Comparison of ENCODE assay signal across 9 mouse cellular contexts in genomic region chr9:114368471-114368858, GRCm38 (mm10). TPM values are rescaled to one million over a fixed set of nuclear protein-coding genes. Genes with fewer than 3 reads are reported as not detected.
DNase-seq lines count a peak whose midpoint lies in the region; ATAC-seq and TF ChIP-seq lines count a peak whose summit lies in the region.
"Had no signal": no experiment of that assay in that cellular context is flagged by ENCODE, and none has a peak within 500 bp of the region (broad histone marks: within the 10 kb centered on the region; RNA-seq: fewer than 3 reads in every experiment).

No protein-coding gene starts in this region.

- H3K79me2 ChIP-seq in liver, adult 2 months (ENCODE audit: control insufficient read depth, insufficient read depth, low read length) = no peaks in the 10 kb centered on the region

- TF ChIP-seq CTCF in liver, adult 2 months (IDR thresholded peaks at IDR 0.05; ENCODE audit: low read depth, low read length) = no peak

- DNase-seq in liver, adult 2 months (ENCODE audit: extremely low read depth, low read depth, low spot score) = peak; percentile 3
- DNase-seq in liver = no peak
- no peak for DNase-seq in limb, embryonic 11.5 days (ENCODE audit: low spot score)
- DNase-seq in c-Kit-positive CD71-positive TER-119-positive erythroid progenitor cells, embryonic 14.5 days (ENCODE audit: low spot score) = no peak
- DNase-seq in thymus, postnatal 4 days = no peak
- DNase-seq in right cerebral cortex, postnatal 14 days = no peak

- 26% methylated on average over 12 of the region's 12 CpGs for WGBS in liver, adult 2 months
- 12% methylated on average over 12 of the region's 12 CpGs for whole genome bisulfite sequencing in embryonic facial prominence, embryonic 15.5 days
- 11% methylated on average over 12 of the region's 12 CpGs for WGBS in limb, embryonic 11.5 days
- 14% methylated on average over 12 of the region's 12 CpGs for WGBS in neural tube, embryonic 15.5 days

- peak overlapping the region; percentile 69; the same call in 1 of the 2 replicates for H3K4me3 ChIP-seq in liver, adult 2 months (ENCODE audit: insufficient read depth, low read depth, low read length)
- peak overlapping the region; percentile 53 for H3K4me3 ChIP-seq in embryonic facial prominence, embryonic 15.5 days (replicated peaks)
- H3K4me3 ChIP-seq in limb, embryonic 11.5 days (ENCODE audit: low read depth, low read length) = peak overlapping the region; percentile 43
- peak overlapping the region; percentile 52 for H3K4me3 ChIP-seq in neural tube, embryonic 15.5 days (replicated peaks)

- peak overlapping the region; percentile 94 for H3K4me2 ChIP-seq in embryonic facial prominence, embryonic 15.5 days (replicated peaks)
- peak overlapping the region; percentile 80 for H3K4me2 ChIP-seq in limb, embryonic 11.5 days (ENCODE audit: low read depth, severe bottlenecking)
- H3K4me2 ChIP-seq in neural tube, embryonic 15.5 days = peak overlapping the region; percentile 84

- TF ChIP-seq POLR2A in liver, adult 2 months (IDR thresholded peaks at IDR 0.05; ENCODE audit: extremely low read depth, insufficient read depth, low read length) = no peak

- no peak overlapping the region for H3K27ac ChIP-seq in liver, adult 2 months (replicated peaks; ENCODE audit: insufficient read depth, low read depth, low read length)
- no peak overlapping the region for H3K27ac ChIP-seq in embryonic facial prominence, embryonic 15.5 days (replicated peaks)
- H3K27ac ChIP-seq in limb, embryonic 11.5 days (replicated peaks; ENCODE audit: low read depth, low read length) = no peak overlapping the region
- peak overlapping the region; percentile 60; the same call in 1 of the 2 replicates for H3K27ac ChIP-seq in neural tube, embryonic 15.5 days (replicated peaks)

- no peaks in the 10 kb centered on the region for H3K27me3 ChIP-seq in liver, adult 2 months (ENCODE audit: control insufficient read depth, insufficient read depth, low read length)
- no peaks in the 10 kb centered on the region; the same call in 1 of the 2 replicates for H3K27me3 ChIP-seq in embryonic facial prominence, embryonic 15.5 days
- H3K27me3 ChIP-seq in limb, embryonic 11.5 days (ENCODE audit: control insufficient read depth, insufficient read depth, low read length) = no peaks in the 10 kb centered on the region
- H3K27me3 ChIP-seq in neural tube, embryonic 15.5 days (replicated peaks) = 0 out of 2 replicates have a peak, but pooled peaks cover 4% of the 10 kb centered on the region

- H3K4me1 ChIP-seq in liver, adult 2 months (ENCODE audit: control insufficient read depth, insufficient read depth, low read length) = no peaks in the 10 kb centered on the region
- peaks cover 6% of the 10 kb centered on the region for H3K4me1 ChIP-seq in embryonic facial prominence, embryonic 15.5 days
- H3K4me1 ChIP-seq in limb, embryonic 11.5 days (ENCODE audit: control insufficient read depth, insufficient read depth, low read length) = no peaks in the 10 kb centered on the region
- H3K4me1 ChIP-seq in neural tube, embryonic 15.5 days = peaks cover 9% of the 10 kb centered on the region

- H3K9ac ChIP-seq in liver, adult 2 months (ENCODE audit: low read depth, low read length) = peak overlapping the region; percentile 58
- H3K9ac ChIP-seq in embryonic facial prominence, embryonic 15.5 days = 0 out of 2 replicates have a peak overlapping the region, but pooled peaks have one; percentile 23
- peak overlapping the region; percentile 68 for H3K9ac ChIP-seq in limb, embryonic 11.5 days (ENCODE audit: low read length)
- peak overlapping the region; percentile 59 for H3K9ac ChIP-seq in neural tube, embryonic 15.5 days (replicated peaks)

- H3K9me3 ChIP-seq in embryonic facial prominence, embryonic 15.5 days (replicated peaks) = no peaks in the 10 kb centered on the region
- no peaks in the 10 kb centered on the region for H3K9me3 ChIP-seq in limb, embryonic 11.5 days (ENCODE audit: control insufficient read depth, low read length)
- no peaks in the 10 kb centered on the region for H3K9me3 ChIP-seq in neural tube, embryonic 15.5 days (replicated peaks)

- H3K36me3 ChIP-seq in liver, adult 2 months (ENCODE audit: control insufficient read depth, insufficient read depth, low read length) = no peaks in the 10 kb centered on the region
- peaks cover 6% of the 10 kb centered on the region; the same call in 1 of the 2 replicates for H3K36me3 ChIP-seq in embryonic facial prominence, embryonic 15.5 days
- H3K36me3 ChIP-seq in limb, embryonic 11.5 days (ENCODE audit: control insufficient read depth, insufficient read depth, low read length) = no peaks in the 10 kb centered on the region
- H3K36me3 ChIP-seq in neural tube, embryonic 15.5 days = no peaks in the 10 kb centered on the region; the same call in 1 of the 2 replicates

- ATAC-seq in embryonic facial prominence, embryonic 15.5 days (ENCODE audit: insufficient number of reproducible peaks, low FRiP score, low TSS enrichment, low read depth) = no peak
- ATAC-seq in limb, embryonic 11.5 days (ENCODE audit: insufficient number of reproducible peaks, low FRiP score, low TSS enrichment, low read depth) = no peak
- ATAC-seq in neural tube, embryonic 15.5 days (ENCODE audit: low FRiP score) = peak; percentile 61; the same call in 1 of the 2 replicates

RNA-seq across cellular contexts. Expression of gene Crtap, which starts 22.0 kb away (rescaled TPM):
- total RNA-seq in liver, adult 2 months (2014; rRNA removed) = 4.8 and 5.5 TPM in 2 replicates
- polyA plus RNA-seq in liver, adult 2 months (2012; rRNA removed) = 9.6 and 12.7 TPM in 2 replicates
- 198 and 204 TPM in 2 replicates for polyA plus RNA-seq in embryonic facial prominence, embryonic 15.5 days (2015; fragmentation: Nextera tagmentation; extraction: Ambion mirVana)
- 57.6 and 66.7 TPM in 2 replicates for polyA plus RNA-seq in limb, embryonic 11.5 days (2014; fragmentation: Nextera tagmentation; extraction: Ambion mirVana)
- 34.0 and 42.8 TPM in 2 replicates for polyA plus RNA-seq in neural tube, embryonic 15.5 days (2015; fragmentation: Nextera tagmentation; extraction: Ambion mirVana)

RNA-seq across cellular contexts. Expression of gene Glb1, which starts 32.4 kb away (rescaled TPM):
- 13.2 and 13.6 TPM in 2 replicates for total RNA-seq in liver, adult 2 months (2014; rRNA removed)
- polyA plus RNA-seq in liver, adult 2 months (2012; rRNA removed) = 14.4 and 16.7 TPM in 2 replicates
- 35.7 and 37.3 TPM in 2 replicates for polyA plus RNA-seq in embryonic facial prominence, embryonic 15.5 days (2015; fragmentation: Nextera tagmentation; extraction: Ambion mirVana)
- 23.2 and 24.4 TPM in 2 replicates for polyA plus RNA-seq in limb, embryonic 11.5 days (2014; fragmentation: Nextera tagmentation; extraction: Ambion mirVana)
- polyA plus RNA-seq in neural tube, embryonic 15.5 days (2015; fragmentation: Nextera tagmentation; extraction: Ambion mirVana) = 30.9 and 38.2 TPM in 2 replicates

RNA-seq across cellular contexts. Expression of gene Tmppe, which starts 32.4 kb away (rescaled TPM):
- 3.0 and 4.4 TPM in 2 replicates for total RNA-seq in liver, adult 2 months (2014; rRNA removed)
- polyA plus RNA-seq in liver, adult 2 months (2012; rRNA removed) = 2.3 and 3.6 TPM in 2 replicates
- 10.6 and 10.9 TPM in 2 replicates for polyA plus RNA-seq in embryonic facial prominence, embryonic 15.5 days (2015; fragmentation: Nextera tagmentation; extraction: Ambion mirVana)
- 3.6 and 5.1 TPM in 2 replicates for polyA plus RNA-seq in limb, embryonic 11.5 days (2014; fragmentation: Nextera tagmentation; extraction: Ambion mirVana)
- polyA plus RNA-seq in neural tube, embryonic 15.5 days (2015; fragmentation: Nextera tagmentation; extraction: Ambion mirVana) = 8.8 and 11.8 TPM in 2 replicates

RNA-seq across cellular contexts. Expression of gene Bcl2a1c, which starts 38.5 kb away (rescaled TPM):
- 0.67 TPM in 1 of 2 replicates, not detected in the other for total RNA-seq in liver, adult 2 months (2014; rRNA removed)
- polyA plus RNA-seq in liver, adult 2 months (2012; rRNA removed) = not detected in 2 replicates
- not detected in 2 replicates for polyA plus RNA-seq in embryonic facial prominence, embryonic 15.5 days (2015; fragmentation: Nextera tagmentation; extraction: Ambion mirVana)
- polyA plus RNA-seq in limb, embryonic 11.5 days (2014; fragmentation: Nextera tagmentation; extraction: Ambion mirVana) = not detected in 2 replicates
- polyA plus RNA-seq in neural tube, embryonic 15.5 days (2015; fragmentation: Nextera tagmentation; extraction: Ambion mirVana) = not detected in 2 replicates
- polyA plus RNA-seq: brain, embryonic 14.5 days had no signal
